Mouse (Mus musculus) left cerebral cortex, adult 18-20 months (tissue): ENCODE measurements at regions not wholly inside any gene's neighbourhood (a gene's known extent, or its start where the extent isn't known, plus 50 kb on each side); places are given as distances from the start of the nearest gene placed in this dataset.

ENCODE experiments used
- DNase-seq, 2 experiments: peaks; one replicate each; pipeline ENCODE4 v3.0.0; 2021 to 2022; ENCODE audit warnings: low spot score in 2 of 2, mixed read lengths in 1 of 2

GRCm38 (mm10) chr5:85285856-85286255 is 779.5 kb downstream of the Cenpc1 start:
- no peak for DNase-seq

- DNase-seq = no peak
These were observed 816.9 kb downstream of the Cenpc1 start for GRCm38 (mm10) chr5:85248453-85248852.

GRCm38 (mm10) chr5:85240380-85240779 is 823.2 kb upstream of the Epha5 start:
- DNase-seq = no peak

GRCm38 (mm10) chr5:85239509-85240031 is 822.4 kb upstream of the Epha5 start:
- peak in 1 of 2 experiments; percentile 1 for DNase-seq
